Mouse (Mus musculus): ENCODE results near the gene Acsm5. TPM values are rescaled to one million over a fixed set of nuclear protein-coding genes. Genes with fewer than 3 reads are reported as not detected.
A peak's percentile ranks its signal among the peaks of the same experiment; 100 is the strongest.

Acsm5 gene
- total RNA-seq (2021), result 1 to 10 TPM; 2.1 to 3.8 TPM
- long read RNA-seq, experiment 1, partial matches to known transcripts, result 0 of 4 reads
- long read RNA-seq, experiment 1, other reads (novel, unspliced or antisense), result 2 of 4 reads
- long read RNA-seq, experiment 2, partial matches to known transcripts, result 0 of 1 reads
- long read RNA-seq, experiment 2, other reads (novel, unspliced or antisense), result 0 of 1 reads

DNA sequence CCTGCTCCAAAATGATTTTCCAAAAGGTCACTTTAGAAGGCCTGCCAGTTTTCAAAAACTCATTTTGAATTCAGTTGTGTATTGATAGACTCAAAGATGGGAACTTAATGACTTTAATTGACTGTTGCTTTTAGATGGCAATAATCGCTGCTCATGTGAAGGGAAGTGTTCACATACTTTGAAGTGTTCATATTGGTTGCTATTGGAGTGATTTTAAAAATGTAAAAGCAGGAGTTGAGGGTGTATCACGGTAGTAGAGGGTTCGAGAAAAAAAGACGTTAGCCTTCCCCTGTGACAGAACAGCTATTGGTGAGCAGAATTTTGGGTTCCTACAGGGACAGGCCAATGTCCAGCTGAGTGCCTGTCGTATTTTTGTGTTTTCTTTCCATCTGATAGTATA, at the start of gene Acsm5:
Gene Acsm5, plus strand, starts transcription at position 301 of the 400 bp plus-strand sequence.
- intact Hi-C loops (cut with DNase I), result loop anchor here (10.0 kb wide), 2 partner anchors 504 to 754 kb away; no protein-coding TSS in a partner anchor
- DNase-seq, result no peak

DNA sequence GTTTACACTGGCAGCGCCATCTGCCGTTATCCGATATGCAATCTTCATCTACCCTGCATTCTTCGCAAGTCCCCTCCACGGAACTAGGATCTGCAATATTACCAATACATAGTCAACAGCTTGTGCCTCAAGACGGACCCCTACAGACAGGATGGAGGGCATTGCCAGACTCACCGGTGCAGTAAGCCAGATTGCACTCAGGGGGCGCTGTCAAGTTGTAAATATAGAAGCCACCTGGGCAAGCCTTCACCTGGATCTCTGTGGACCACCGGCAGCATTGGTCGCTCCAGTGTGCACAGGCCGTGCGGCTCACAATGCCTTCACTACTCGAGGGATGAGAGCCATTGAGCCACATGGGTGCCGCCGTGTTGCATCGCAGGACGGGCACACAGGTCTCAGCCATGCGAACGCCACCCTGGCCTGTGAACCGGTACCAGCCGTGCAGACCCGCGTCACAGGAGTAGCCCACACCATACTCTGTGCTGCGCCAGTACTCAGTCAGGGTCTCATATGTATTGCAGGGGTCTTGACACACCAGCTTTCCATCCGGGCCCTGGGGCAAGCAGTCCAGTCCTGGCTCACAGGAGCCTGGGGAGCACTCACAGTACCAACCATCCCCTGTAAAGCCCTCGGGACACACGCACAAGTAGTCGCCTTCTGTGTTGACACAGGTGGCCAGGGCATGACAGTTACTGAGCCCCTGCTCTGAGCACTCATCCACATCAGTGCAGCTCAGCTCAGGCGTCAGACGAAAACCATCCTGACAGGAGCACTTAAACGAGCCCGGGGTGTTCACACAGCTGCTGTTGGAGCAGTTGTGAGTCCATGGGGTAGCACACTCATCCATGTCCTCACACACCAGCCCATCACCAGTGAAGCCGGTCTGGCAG, 42.5 kb upstream of the Acsm5 start:
- no peak for DNase-seq
- intact Hi-C loops (cut with DNase I), result no loop called here

DNA sequence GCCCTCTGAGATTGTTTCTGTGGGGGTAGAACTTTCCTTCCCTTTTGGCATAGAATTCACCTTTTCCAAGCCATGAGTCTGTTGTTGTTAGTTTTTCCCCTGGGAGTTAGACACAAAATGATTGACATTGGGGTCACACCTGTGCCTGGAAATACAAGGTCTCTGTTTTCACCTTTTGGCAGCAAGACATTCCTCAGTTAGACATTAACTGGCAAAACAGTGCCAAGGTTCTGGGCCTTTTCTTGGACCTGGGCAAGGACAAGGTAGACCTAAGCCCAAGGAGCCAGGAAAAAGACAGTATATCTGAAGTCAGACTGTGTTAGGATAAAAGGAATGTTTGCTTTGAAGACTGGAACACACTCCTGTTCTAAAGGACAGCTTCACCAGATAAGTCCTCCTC, 40.0 kb upstream of the Acsm5 start, which contains the start of gene Umod:
Gene Umod, minus strand, starts transcription at position 27 of the 400 bp plus-strand sequence.
- intact Hi-C loops (cut with DNase I), result no loop called here
- no peak for DNase-seq

DNA sequence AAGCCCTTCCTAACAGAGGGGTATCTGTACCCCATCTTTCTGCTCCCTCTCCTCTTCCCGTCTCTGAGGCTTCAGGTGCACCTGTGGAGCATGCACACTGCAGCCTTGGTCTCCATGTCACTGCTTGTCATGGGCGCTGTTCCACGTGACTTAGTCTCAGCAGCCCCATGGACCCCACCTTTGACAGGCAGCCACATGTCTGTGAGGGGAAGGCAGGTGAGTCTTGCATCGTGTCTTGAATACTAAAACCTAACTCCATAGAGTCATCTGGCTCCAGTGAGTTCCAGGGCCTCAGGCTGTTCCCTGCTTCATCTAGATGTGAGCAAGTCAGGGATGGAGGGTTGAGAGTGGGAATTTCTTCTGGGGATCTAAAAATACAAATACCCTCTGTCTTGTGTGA, 35.1 kb upstream of the Acsm5 start:
- DNase-seq, result no peak
- intact Hi-C loops (cut with DNase I), result no loop called here

DNA sequence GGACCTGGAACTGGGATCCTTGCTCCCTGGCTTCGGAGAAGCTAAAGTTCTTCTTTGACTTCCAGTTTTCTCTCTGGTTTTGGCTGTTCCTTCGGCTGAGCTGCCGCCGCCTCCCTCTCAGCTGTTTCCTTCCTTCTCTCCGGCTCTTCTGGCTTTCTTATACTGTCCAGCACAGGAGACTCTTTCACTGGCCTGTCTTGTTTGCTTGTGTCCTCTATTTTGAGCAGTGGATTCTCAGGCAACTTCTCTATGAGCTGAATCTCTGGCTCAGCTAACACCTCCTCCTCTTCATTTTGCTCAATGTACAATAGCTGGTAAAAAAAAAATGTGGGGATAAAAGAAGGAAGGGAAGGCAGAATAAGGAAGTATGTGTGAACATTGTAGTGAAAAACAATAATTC, 32.6 kb upstream of the Acsm5 start:
- no peak for DNase-seq
- intact Hi-C loops (cut with DNase I), result no loop called here

DNA sequence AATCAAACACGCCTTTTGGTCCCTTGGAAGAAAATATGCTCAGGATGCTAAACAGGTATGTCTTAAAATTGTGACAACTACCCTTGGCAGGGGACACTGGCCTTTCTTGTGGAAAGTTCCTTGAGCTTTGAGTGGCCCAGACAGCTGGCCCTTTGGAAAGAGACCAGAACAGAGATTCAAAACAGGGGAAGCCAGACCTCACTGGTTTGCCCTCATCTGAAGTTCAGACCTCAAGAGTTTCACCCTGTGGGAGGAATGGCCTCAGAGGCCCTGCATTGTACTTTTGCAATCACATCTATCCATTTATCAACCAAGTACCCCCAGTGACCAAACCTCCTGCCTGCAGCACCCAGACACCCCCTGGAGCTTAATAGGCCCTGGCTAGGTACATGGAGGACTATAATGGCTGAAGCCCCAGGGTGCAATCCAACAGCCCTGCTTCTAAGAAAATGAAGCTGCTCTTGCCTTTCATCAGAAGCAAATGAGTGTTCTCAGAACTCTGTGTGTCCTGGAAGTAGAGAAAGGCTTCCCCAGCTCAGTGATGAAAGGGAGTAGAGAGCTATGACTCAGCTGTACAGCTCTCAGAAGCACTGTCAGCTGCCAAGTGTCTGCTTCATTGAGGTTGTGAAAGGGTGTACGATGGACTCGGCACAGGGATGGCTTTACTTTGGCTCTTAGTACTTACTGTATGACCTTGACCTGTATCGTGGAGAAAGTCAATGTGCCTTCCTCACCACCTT, 29.1 kb upstream of the Acsm5 start:
- no peak for DNase-seq
- intact Hi-C loops (cut with DNase I), result no loop called here

DNA sequence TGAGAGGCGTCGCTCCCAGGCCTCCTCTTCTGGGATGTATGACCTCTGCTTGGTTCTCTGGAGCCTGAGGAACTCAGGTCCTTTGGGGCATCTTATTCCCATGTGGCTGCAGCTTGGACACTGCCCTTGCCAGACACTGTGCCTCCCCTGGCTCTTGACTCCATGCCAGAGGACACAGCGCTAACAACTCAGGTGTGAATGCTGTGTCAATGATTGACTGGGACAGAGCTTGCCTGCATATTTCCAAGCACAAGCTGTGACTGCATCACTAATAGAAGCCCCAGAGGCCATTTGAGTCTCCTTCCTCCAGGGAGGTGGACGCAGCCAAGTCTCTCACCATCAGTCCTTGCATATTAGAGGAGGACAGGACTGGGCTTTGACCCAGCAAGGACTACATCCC, 8.1 kb upstream of the Acsm5 start:
- DNase-seq, result no peak
- intact Hi-C loops (cut with DNase I), result loop anchor here (10.0 kb wide), 2 partner anchors 496 to 746 kb away; no protein-coding TSS in a partner anchor

DNA sequence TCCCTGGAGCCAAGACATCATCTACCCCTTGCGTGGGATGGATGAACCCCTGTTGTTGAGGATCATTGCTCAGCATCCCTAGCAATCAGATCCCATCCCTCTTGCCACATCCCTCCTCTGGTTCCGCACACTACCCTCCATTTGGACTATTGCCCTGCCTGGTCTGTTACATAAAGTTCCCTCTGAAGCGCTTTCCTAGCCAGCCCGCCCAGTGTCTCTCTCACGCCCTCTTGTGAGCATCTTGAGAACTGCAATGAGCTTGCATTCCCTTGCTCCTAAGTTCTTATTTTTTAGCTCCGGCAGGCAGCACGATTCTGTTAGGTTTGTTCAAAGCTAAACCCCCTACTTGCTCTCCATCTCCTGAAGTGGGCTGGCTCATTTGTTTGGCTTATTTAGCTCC, 6.2 kb upstream of the Acsm5 start:
- intact Hi-C loops (cut with DNase I), result loop anchor here (10.0 kb wide), 2 partner anchors 498 to 748 kb away; no protein-coding TSS in a partner anchor

DNA sequence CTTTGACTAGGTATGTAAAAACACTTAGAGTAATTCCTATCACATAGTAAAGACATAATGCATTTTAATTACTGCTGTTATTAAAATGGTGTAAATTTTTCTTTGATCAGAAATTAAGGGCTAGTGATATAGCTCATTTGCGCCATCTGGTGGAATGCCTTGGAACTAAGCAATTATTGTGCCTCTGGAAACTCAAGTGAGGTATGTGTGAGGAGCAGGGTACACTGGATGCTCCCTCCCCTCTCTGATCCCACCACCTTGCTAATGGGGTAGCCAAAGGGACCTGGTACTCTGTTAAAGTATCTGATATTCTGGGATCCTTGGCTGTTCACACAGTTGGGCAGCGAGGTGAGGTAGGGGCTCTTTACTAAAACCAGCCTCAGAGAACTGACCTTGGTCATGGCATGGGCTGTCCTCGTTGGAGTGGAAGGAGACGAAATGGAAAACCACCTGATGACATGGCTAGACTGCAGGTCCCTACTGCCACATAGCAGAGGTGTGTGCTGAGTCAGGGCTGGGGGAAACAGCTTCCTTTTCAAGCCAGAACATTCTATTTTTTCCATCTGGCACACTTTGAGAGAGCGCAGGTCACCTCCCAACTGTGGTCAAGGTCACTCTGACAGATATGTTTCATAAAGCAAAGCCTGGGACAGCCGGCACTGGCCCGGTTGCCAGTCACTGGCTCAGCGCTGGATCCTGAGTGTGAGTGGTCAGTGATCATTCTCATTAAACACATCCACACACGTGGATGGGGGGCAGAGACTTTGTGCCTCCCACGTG, 3.6 kb upstream of the Acsm5 start:
- DNase-seq, result peak; percentile 30 to 59
- intact Hi-C loops (cut with DNase I), result loop anchor here (10.0 kb wide), 2 partner anchors 501 to 751 kb away; no protein-coding TSS in a partner anchor

More for the DNA sequence above, 6.2 kb upstream of the Acsm5 start:
- peak in 1 of 2 experiments; percentile 25 for DNase-seq

DNA sequence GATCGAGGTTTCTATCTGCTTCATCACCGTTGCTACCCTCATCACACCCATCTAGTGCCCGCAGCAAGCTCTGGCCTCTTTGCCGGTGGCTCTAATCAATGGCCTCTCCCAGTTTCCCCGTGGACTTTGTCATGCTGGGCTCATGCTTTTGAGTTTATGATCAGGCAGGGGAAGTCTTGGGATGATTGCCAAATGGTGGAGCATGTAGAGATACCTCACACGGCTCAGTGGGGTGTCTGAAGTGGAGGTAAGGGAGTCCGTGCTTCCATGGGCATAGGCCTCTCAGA, 3.0 kb upstream of the Acsm5 start:
- no peak for DNase-seq
- intact Hi-C loops (cut with DNase I), result loop anchor here (10.0 kb wide), 2 partner anchors 501 to 751 kb away; no protein-coding TSS in a partner anchor

DNA sequence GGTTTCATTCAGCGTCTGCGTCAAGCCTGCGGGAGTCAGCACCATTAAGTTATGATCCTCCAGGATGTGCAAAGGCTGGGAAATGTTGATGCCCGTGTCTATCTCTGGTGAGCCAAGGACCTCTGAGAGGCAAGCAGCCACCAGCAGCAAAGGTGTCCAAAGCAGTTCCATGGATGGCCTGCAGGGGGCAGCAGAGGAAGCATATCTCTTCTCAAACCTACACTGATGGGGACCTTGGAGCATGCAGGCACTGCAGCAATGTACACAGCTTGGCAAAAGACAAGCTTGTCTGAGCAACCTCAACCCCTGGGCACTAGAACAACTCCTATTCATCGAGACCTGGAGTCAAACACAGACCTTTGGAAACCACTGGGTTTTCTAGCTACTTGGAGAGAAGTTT, 391 bp downstream of the Acsm5 start:
- intact Hi-C loops (cut with DNase I), result loop anchor here (10.0 kb wide), 2 partner anchors 505 to 755 kb away; no protein-coding TSS in a partner anchor
- peak; percentile 51 to 63 for DNase-seq

DNA sequence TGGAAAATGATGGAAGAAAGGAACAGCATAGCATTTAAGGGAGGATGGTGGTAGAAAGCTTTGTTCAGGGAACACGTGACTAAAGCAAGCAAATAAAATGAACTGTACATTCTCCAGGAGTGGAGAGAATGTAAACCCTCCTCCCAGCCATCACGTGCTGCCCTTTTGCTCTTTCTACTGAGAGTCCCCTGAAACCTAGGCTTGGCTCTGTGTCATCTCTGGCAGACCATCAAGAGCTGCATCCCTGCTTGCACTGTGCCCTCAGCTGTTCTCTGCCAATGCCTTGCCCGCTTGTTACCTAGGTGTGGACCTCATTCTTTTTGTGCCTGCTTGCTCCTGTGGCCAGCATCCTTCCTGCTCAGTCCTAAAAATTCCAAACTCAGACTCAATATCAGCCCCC, 2.6 kb downstream of the Acsm5 start:
- no peak for DNase-seq
- intact Hi-C loops (cut with DNase I), result no loop called here

DNA sequence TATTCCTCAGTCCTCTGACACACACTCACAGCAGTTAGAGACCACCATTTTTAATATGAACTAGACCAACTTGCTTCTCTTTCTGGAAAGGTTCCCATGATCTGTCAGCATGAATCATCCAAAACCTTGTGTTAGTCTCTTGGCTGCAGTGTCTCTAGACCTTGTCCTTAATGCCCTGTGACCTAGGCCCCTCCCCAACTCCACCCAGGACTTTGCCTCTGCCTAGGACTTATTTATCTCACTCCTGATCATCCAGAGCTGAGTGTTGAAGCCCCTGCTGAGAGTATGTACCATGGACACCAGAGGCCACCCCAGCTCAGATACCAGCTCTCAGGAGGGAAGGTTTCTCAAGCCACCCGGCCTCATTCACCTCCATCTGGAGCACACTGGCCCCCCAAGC, 3.1 kb downstream of the Acsm5 start:
- no peak for DNase-seq
- intact Hi-C loops (cut with DNase I), result no loop called here

DNA sequence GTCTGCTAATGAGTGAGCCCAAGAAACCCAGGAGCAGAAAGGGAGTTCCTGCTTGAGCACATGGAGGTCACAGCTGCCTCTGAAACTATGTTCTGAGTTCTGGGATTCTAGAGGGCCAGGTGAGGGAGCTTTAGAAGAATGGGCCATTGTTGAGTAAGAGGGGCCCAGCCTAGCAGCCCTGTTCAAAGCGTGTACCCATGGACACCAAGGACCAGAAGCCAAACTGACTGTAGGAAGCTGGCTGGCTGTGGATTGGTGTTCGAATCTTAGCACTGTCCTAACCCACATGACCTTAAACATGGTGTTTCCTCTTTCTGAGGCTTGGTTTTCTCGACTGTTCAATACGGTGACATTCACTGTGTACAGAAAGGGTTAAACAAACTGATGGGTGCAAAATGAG, 4.1 kb downstream of the Acsm5 start, which contains the start of gene Pdilt:
Gene Pdilt, minus strand, starts transcription at position 101 of the 400 bp plus-strand sequence.
- intact Hi-C loops (cut with DNase I), result no loop called here
- no peak for DNase-seq

DNA sequence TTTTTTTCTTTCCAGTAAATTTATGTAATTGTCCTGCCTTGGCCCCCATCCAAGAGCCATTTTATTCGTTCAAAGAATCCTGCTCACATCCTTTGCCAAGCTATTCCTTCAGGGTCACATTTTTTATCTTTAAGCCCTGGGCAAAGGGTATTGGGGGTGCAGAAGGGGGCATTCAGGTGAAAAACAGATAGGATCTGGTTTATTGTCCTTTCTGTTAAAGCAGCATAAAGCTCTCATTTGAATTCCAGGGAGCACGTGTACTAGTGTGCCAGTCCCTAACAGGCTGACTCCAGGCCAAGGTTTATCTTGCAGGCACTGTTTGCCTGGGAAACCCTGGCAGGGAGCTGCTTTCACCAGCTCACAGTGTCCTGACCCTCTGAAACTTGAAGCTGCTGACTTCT, 6.6 kb downstream of the Acsm5 start:
- intact Hi-C loops (cut with DNase I), result no loop called here
- DNase-seq, result peak; percentile 33 to 54

DNA sequence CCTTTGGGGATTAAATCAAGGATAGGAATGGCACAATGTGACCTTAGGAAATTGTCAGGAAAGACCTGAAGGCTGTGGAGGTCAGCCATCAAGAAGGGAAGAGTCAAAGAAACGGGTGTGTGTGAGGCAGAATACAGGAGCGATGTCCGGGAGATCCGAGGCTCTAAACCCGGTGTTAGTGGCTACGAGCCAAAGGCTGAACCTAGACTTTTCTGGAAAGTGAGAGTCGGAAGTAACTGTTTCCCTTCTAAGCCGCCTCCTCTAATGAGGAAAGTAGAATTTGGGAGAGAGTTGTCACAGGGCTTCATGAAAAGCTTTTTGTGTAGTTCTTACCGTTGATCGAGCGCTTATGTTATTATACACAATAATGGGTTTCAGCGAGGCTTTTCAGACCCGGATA, 7.2 kb downstream of the Acsm5 start:
- intact Hi-C loops (cut with DNase I), result no loop called here

DNA sequence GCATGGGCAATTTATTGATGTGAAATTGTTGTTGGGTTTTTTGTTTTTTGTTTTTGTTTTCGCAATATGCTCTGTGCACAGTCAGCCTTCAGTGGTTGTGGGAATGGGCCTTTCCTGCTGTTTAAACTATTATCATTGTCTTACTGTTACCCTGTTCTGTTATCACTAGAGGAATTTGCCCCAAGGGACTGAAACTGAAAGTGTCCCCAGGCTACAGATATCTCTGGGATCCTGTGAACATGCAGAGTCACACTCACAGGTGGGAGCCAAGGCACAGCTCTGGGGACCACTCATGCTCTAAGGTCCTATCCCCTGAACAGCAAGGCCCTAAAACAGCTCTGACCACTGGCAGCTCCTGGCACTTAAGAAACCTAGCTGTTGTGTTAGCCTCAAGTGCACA, 7.9 kb downstream of the Acsm5 start:
- intact Hi-C loops (cut with DNase I), result no loop called here
- no peak for DNase-seq

More for the DNA sequence above, 7.2 kb downstream of the Acsm5 start:
- no peak for DNase-seq

DNA sequence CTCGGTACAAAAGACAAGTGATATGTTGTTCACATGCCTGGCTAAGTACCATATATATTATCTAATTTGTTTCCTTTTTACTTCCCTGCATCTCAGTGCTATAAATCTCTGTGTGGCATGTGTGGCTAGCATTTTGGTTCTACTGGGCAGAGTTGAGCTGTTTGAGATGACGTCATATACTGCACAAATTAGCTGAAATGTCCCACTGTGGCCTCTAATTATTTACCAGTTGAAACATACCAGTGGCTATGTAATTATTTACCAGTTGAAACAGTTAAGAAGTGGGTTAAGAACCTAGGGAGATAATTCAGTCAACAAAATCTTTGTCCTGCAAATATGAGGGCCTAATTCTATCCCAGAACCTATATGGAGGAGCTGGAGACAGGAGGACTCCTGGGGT, 8.3 kb downstream of the Acsm5 start:
- intact Hi-C loops (cut with DNase I), result no loop called here
- no peak for DNase-seq

DNA sequence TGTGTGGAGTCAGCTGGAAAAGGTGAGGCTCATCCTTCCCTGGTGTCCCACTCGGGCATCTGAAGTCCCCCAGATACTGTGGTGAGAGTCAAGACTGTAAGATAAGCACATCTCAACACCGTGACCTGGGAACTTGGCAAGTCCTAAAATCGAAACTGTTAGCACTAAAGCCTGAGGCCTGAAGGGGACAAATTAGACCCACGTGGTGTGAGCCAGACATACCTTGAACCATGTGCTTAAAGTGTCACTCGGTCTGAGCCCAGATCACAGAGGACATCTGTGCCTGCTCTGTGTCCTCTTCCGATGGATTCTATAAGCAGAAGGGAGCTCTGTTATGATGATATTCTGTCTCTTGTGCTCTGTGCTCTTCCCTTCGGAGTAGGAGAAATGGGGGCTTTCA, 9.4 kb downstream of the Acsm5 start:
- intact Hi-C loops (cut with DNase I), result no loop called here
- DNase-seq, result no peak

DNA sequence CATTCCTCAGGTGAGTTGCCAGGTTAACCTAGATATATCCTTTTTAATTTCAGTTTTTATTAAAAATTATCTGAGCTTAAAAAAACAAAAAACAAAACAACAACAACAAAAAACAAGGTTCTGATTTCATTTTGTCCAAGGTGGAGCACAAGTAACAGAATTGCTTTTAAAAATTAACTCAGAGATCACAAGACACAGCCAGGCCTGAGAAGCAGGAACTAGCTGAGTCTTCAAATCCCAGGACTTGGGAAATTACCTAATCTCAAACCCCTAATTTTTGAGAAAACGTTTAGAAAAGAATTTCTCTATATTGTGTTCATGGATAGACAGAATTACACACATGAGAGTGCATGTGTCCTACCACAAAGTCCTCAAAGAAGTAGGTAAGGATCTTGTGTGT, 13.7 kb downstream of the Acsm5 start:
- intact Hi-C loops (cut with DNase I), result no loop called here
- DNase-seq, result no peak

Data from heart, postnatal 14 days (tissue).